8 mouse cellular contexts compared by ENCODE assay signal in genomic region chr5:105799850-105800635, GRCm38 (mm10).
DNase-seq lines count a peak whose midpoint lies in the region; ATAC-seq lines count a peak whose summit lies in the region.

No protein-coding gene starts in this region.

- WGBS in lung, embryonic 16.5 days = 26% methylated on average over 13 of the region's 13 CpGs
- WGBS in forebrain, embryonic 11.5 days = 32% methylated on average over 13 of the region's 13 CpGs
- 27% methylated on average over 13 of the region's 13 CpGs for WGBS in stomach, embryonic 14.5 days

- 0 out of 2 replicates have a peak overlapping the region, but pooled peaks have one; percentile 35 for H3K9ac ChIP-seq in lung, embryonic 16.5 days (ENCODE audit: low read length)
- H3K9ac ChIP-seq in forebrain, embryonic 11.5 days (ENCODE audit: low read length) = peak overlapping the region; percentile 10; the same call in 1 of the 2 replicates
- H3K9ac ChIP-seq in stomach, embryonic 14.5 days (replicated peaks; ENCODE audit: low read depth, low read length) = no peak overlapping the region

- peaks cover 33% of the 10 kb centered on the region for H3K4me1 ChIP-seq in lung, embryonic 16.5 days (replicated peaks; ENCODE audit: control insufficient read depth, insufficient read depth, low read length)
- H3K4me1 ChIP-seq in forebrain, embryonic 11.5 days (replicated peaks; ENCODE audit: control insufficient read depth, insufficient read depth, low read length) = 0 out of 2 replicates have a peak, but pooled peaks cover 2% of the 10 kb centered on the region
- peaks cover 25% of the 10 kb centered on the region for H3K4me1 ChIP-seq in stomach, embryonic 14.5 days (ENCODE audit: control insufficient read depth, insufficient read depth, low read length)

- ATAC-seq in lung, embryonic 16.5 days (ENCODE audit: low read depth) = no peak
- ATAC-seq in forebrain, embryonic 11.5 days (replicated peaks; ENCODE audit: low FRiP score) = 0 out of 2 replicates have a peak, but pooled peaks have one; percentile 51
- ATAC-seq in stomach, embryonic 14.5 days (ENCODE audit: insufficient number of reproducible peaks, insufficient read depth, low FRiP score, low read depth) = no peak; the same call in 1 of the 2 replicates
- ATAC-seq in megakaryocyte-erythroid progenitor cell, adult 5-6 weeks (replicated peaks; ENCODE audit: low FRiP score, low TSS enrichment, poor library complexity, severe bottlenecking) = no peak

- peak overlapping the region; percentile 11; the same call in 1 of the 2 replicates for H3K4me2 ChIP-seq in lung, embryonic 16.5 days (ENCODE audit: low read depth, low read length)
- H3K4me2 ChIP-seq in forebrain, embryonic 11.5 days (ENCODE audit: low read depth, low read length, severe bottlenecking) = no peak overlapping the region
- H3K4me2 ChIP-seq in stomach, embryonic 14.5 days (replicated peaks; ENCODE audit: low read depth, low read length) = no peak overlapping the region; the same call in 1 of the 2 replicates

- no peaks in the 10 kb centered on the region for H3K36me3 ChIP-seq in lung, embryonic 16.5 days (ENCODE audit: control insufficient read depth, insufficient read depth, low read length)
- H3K36me3 ChIP-seq in forebrain, embryonic 11.5 days (ENCODE audit: control insufficient read depth, insufficient read depth, low read length) = no peaks in the 10 kb centered on the region
- H3K36me3 ChIP-seq in stomach, embryonic 14.5 days (ENCODE audit: control insufficient read depth, insufficient read depth, low read length) = no peaks in the 10 kb centered on the region

- H3K27me3 ChIP-seq in lung, embryonic 16.5 days (ENCODE audit: control insufficient read depth, insufficient read depth, low read depth, low read length) = no peaks in the 10 kb centered on the region
- H3K27me3 ChIP-seq in forebrain, embryonic 11.5 days (ENCODE audit: control insufficient read depth, insufficient read depth, low read length) = no peaks in the 10 kb centered on the region
- H3K27me3 ChIP-seq in stomach, embryonic 14.5 days (ENCODE audit: control insufficient read depth, insufficient read depth, low read length) = no peaks in the 10 kb centered on the region

- DNase-seq in lung, postnatal 14 days = no peak
- no peak for DNase-seq in forebrain, embryonic 11.5 days (ENCODE audit: low spot score)
- DNase-seq in kidney, postnatal 14 days = peak; percentile 42
- no peak for DNase-seq in layer of hippocampus, postnatal 25 days (ENCODE audit: extremely low spot score in 1 of 2, low spot score in 1 of 2)
- no peak for DNase-seq in thymus, postnatal 0 days (ENCODE audit: low spot score)

- H3K9me3 ChIP-seq in lung, embryonic 16.5 days (ENCODE audit: control insufficient read depth, low read length) = no peaks in the 10 kb centered on the region
- H3K9me3 ChIP-seq in forebrain, embryonic 11.5 days (ENCODE audit: control insufficient read depth, low read length) = no peaks in the 10 kb centered on the region
- H3K9me3 ChIP-seq in stomach, embryonic 14.5 days (ENCODE audit: control insufficient read depth, low read depth, low read length) = no peaks in the 10 kb centered on the region

- no peak overlapping the region for H3K4me3 ChIP-seq in lung, embryonic 16.5 days (ENCODE audit: low read length)
- no peak overlapping the region for H3K4me3 ChIP-seq in forebrain, embryonic 11.5 days (ENCODE audit: low read depth, low read length)
- no peak overlapping the region for H3K4me3 ChIP-seq in stomach, embryonic 14.5 days (ENCODE audit: low read depth, low read length)

- peak overlapping the region; percentile 41 for H3K27ac ChIP-seq in lung, embryonic 16.5 days (ENCODE audit: low read length)
- peak overlapping the region; percentile 43; the same call in 1 of the 2 replicates for H3K27ac ChIP-seq in forebrain, embryonic 11.5 days (ENCODE audit: low read depth, low read length)
- peak overlapping the region; percentile 76 for H3K27ac ChIP-seq in stomach, embryonic 14.5 days (ENCODE audit: low read length)
